Mouse (Mus musculus): ENCODE results near the gene Nmb.

Nmb gene

GRCm38 (mm10) chr7:80897721-80898120, 7.2 kb downstream of the Nmb start:
- DNase-seq, result no peak

- DNase-seq, result no peak
Measured at GRCm38 (mm10) chr7:80897134-80897533, 7.7 kb downstream of the Nmb start.

- no peak for DNase-seq
Measured at GRCm38 (mm10) chr7:80894815-80895519, 9.9 kb downstream of the Nmb start.

GRCm38 (mm10) chr7:80894196-80894595, 10.7 kb downstream of the Nmb start:
- DNase-seq, result no peak

- peak; percentile 51 for DNase-seq
Measured at GRCm38 (mm10) chr7:80893753-80894129, 11.1 kb downstream of the Nmb start.

GRCm38 (mm10) chr7:80893086-80893752, 11.7 kb downstream of the Nmb start:
- no peak for DNase-seq

GRCm38 (mm10) chr7:80889841-80890241, 15.0 kb downstream of the Nmb start:
- DNase-seq, result peak; percentile 20

GRCm38 (mm10) chr7:80889021-80889511, 15.8 kb downstream of the Nmb start:
- peak; percentile 51 for DNase-seq

GRCm38 (mm10) chr7:80888595-80888994, 16.3 kb downstream of the Nmb start:
- DNase-seq, result no peak

GRCm38 (mm10) chr7:80885666-80886065, 19.2 kb downstream of the Nmb start:
- DNase-seq, result no peak

GRCm38 (mm10) chr7:80882830-80883505, 21.9 kb downstream of the Nmb start:
- DNase-seq, result peak; percentile 86

- DNase-seq, result no peak
Measured at GRCm38 (mm10) chr7:80875727-80876126, 29.1 kb downstream of the Nmb start.

GRCm38 (mm10) chr7:80873631-80874030, 31.2 kb downstream of the Nmb start:
- no peak for DNase-seq

GRCm38 (mm10) chr7:80873038-80873437, 31.8 kb downstream of the Nmb start:
- no peak for DNase-seq

- DNase-seq, result peak; percentile 56
Measured at GRCm38 (mm10) chr7:80868686-80869085, 36.2 kb downstream of the Nmb start.

- peak; percentile 78 for DNase-seq
Measured at GRCm38 (mm10) chr7:80866514-80867147, 38.2 kb downstream of the Nmb start.

- no peak for DNase-seq
Measured at GRCm38 (mm10) chr7:80865521-80865920, 39.4 kb downstream of the Nmb start.

- no peak for DNase-seq
Measured at GRCm38 (mm10) chr7:80864831-80865230, 40.0 kb downstream of the Nmb start.

GRCm38 (mm10) chr7:80864151-80864550, 40.7 kb downstream of the Nmb start:
- no peak for DNase-seq

- no peak for DNase-seq
Measured at GRCm38 (mm10) chr7:80863520-80863919, 41.4 kb downstream of the Nmb start.

GRCm38 (mm10) chr7:80862475-80862874, 42.4 kb downstream of the Nmb start:
- DNase-seq, result no peak

- peak; percentile 97 for DNase-seq
Measured at GRCm38 (mm10) chr7:80860729-80861274, 44.1 kb downstream of the Nmb start, which contains the start of gene Zscan2. Gene Zscan2 (plus strand): TSS chr7:80860920.

- peak; percentile 72 for DNase-seq
Measured at GRCm38 (mm10) chr7:80860227-80860626, 44.6 kb downstream of the Nmb start.

Data from kidney, adult 9 months (tissue).